Mouse (Mus musculus) telencephalon, adult 2 months (tissue): ENCODE results near the gene Racgap1.

Experiments
- DNase-seq: peaks from one replicate; pipeline ENCODE4 v3.0.0-alpha.2; 2011; ENCODE audit warnings: low read depth, low spot score

Racgap1 gene

GRCm38 (mm10) chr15:99651163-99651872 is at the start of gene Racgap1:
Gene Racgap1, minus strand, starts transcription at chr15:99651656.
- DNase-seq: peak; percentile 85

- no peak for DNase-seq
Observed at GRCm38 (mm10) chr15:99700219-99701106, 49.0 kb upstream of the Racgap1 start.

GRCm38 (mm10) chr15:99699715-99700114 is 48.3 kb upstream of the Racgap1 start:
- DNase-seq: no peak

- DNase-seq: peak; percentile 43
Observed at GRCm38 (mm10) chr15:99698533-99699085, 47.2 kb upstream of the Racgap1 start.

- no peak for DNase-seq
Observed at GRCm38 (mm10) chr15:99697309-99697708, 45.9 kb upstream of the Racgap1 start.

GRCm38 (mm10) chr15:99691976-99692375 is 40.5 kb upstream of the Racgap1 start:
- no peak for DNase-seq

- DNase-seq: no peak
Observed at GRCm38 (mm10) chr15:99690924-99691323, 39.5 kb upstream of the Racgap1 start.

- peak; percentile 50 for DNase-seq
Observed at GRCm38 (mm10) chr15:99688712-99689111, 37.3 kb upstream of the Racgap1 start.

GRCm38 (mm10) chr15:99684156-99684555 is 32.7 kb upstream of the Racgap1 start:
- no peak for DNase-seq

GRCm38 (mm10) chr15:99682880-99683279 is 31.4 kb upstream of the Racgap1 start:
- DNase-seq: no peak

GRCm38 (mm10) chr15:99679008-99679407 is 27.6 kb upstream of the Racgap1 start:
- DNase-seq: no peak

- DNase-seq: no peak
Observed at GRCm38 (mm10) chr15:99678063-99678800, 26.8 kb upstream of the Racgap1 start.

GRCm38 (mm10) chr15:99677089-99677488 is 25.6 kb upstream of the Racgap1 start:
- DNase-seq: no peak

GRCm38 (mm10) chr15:99674866-99675265 is 23.4 kb upstream of the Racgap1 start:
- no peak for DNase-seq

GRCm38 (mm10) chr15:99671783-99672182 is 20.3 kb upstream of the Racgap1 start:
- no peak for DNase-seq

- DNase-seq: no peak
Observed at GRCm38 (mm10) chr15:99670964-99671670, 19.7 kb upstream of the Racgap1 start.

GRCm38 (mm10) chr15:99670154-99670821 is 18.8 kb upstream of the Racgap1 start, which contains the start of gene Asic1:
Gene Asic1, plus strand, starts transcription at chr15:99670368.
- DNase-seq: no peak

GRCm38 (mm10) chr15:99669392-99669791 is 17.9 kb upstream of the Racgap1 start:
- DNase-seq: no peak

- DNase-seq: no peak
Observed at GRCm38 (mm10) chr15:99668881-99669280, 17.4 kb upstream of the Racgap1 start.

GRCm38 (mm10) chr15:99667544-99667943 is 16.1 kb upstream of the Racgap1 start:
- DNase-seq: no peak
